Mouse (Mus musculus): Measurements from ENCODE around the gene Bdp1.
"Not testable (repeated sequence)": the region's sequence is repeated elsewhere in the genome, so short reads cannot be mapped to it uniquely, and the experiment has no call there.

Gene Bdp1

DNA sequence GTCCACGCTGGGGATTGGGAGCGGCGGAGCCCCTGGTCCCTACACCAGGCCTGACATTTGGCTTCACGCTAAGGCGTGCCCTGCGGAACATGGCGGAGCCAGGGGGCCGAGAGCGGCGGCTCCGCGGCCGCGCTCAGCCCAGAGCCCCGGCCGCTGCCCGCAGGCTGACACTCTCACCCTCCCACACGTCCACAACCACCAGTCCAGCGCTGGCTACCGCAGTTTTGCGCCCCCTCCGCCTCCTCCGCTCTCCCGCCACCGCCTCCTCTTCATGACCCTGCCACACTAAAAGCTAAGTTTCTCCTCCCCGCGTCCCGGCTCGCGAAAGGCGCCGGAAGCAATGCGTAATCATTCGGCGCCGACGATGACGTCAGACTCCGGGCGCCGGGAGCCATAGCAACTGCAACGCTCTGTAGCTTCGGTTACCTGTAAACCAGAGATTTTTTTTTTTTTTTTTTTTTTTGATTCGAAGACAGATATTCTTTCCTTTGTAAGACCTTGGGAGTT is at the start of gene Bdp1:
Gene Bdp1 (minus strand): TSS at position 323 of the 507 bp plus-strand sequence.
- DNase-seq (ENCODE audit: low spot score), result peak; percentile 95

DNA sequence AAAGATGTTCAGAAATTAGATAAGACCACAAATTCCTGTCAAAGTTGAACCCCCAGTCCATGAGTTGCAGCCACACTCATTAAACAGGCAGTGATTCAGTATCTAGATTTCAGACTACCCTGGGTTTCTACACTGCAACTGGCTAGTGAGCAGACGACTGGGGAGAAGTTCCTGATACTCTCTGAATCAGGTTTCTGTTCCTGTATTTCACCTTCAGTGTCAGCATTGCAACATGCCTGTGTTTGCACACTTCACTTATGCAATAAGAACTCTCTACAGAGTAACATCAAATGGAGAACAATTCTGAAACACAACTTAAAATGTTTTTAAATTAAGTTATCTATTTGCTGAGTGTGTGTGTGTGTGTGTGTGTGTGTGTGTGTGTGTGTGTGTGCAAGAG is 48.8 kb upstream of the Bdp1 start:
- DNase-seq (ENCODE audit: low spot score), result no peak

DNA sequence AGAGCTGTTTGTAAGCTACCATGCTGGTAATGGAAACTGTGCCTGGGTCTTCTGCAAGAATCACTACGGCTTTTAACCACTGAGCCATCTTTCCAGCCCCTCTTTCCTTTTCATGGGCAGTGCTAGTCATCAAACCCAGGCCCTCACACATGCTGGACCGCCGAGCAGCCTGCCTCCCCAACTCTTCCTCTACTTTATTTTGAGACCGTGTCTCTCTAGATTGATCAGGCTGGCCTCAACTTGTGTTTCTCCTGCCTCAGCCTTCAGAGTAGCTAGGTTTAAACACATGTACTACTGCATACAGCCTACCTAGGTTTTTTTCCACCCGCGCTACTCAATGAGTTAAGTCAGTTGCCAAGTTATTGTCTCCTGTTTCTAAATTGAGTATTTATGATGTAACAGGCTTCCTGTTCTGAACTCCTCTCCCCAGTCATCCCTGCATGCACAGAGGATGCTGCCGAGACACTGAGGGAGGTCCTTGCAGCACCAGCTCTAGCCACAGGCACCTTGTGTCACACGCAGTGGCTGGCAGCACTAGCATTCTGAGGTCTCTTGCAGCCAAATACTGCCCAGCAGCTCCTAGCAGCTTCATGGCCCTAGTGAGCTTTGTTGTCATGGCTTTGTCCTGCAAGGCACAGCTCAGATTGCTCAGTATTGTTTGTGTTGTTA is 37.9 kb upstream of the Bdp1 start:
- no peak for DNase-seq (ENCODE audit: low spot score)

DNA sequence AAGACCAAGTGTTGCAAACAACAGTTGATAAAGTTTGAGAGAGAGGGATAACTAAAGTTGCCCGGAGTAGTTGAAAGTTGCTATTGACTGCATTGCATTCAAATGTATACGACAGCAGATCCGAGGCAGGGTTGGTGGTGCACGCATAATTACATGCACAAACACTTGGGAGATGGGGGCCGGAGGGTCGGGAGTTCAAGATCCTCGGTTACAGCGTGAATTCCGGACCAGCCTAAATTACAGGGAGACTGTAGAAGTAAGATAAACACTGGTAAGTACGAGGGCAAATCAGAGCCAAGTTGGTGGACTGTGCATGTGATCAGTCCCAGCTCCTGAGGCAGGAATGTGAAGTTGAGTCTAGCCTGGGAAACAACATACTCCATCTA is 21.4 kb upstream of the Bdp1 start:
- DNase-seq (ENCODE audit: low spot score), result no peak

DNA sequence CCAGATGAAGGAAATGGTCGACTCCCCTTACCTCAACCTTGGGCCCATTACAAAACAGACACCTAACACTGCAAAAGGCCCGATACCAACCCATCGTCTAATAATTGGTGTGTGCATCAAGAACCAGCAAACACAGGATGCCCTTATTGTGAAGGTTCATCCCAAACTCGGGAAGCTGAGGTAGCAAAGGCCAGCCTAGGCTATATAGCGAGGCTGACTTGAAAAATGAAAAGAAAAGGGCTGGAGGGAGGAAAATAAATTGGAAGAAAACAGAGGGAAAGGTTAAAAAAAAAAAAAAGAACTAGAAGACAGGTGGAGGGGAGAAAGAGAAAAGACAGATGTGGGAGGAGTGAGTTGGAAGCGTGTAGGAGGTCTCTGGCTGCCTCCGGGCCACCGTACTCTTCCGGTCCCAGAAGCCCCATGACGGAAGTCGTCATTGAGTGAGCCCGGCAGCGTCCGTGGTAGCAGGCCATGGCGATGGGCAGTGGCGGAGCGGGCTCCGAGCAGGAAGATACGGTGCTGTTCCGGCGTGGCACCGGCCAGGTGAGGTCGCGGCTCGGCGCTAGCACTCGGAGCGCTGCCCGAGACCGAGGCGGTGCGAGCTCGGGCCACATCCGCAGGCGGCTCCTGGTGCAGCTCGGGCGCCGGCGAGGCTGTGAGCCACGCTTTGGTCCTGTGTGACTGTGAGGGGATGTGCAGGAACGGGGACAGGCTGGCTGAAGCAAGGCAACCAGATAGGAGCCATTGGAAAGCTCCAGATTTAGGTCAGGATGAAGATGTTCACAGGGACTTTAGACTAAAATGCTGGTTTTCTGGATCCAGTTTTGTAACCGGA is 20.8 kb upstream of the Bdp1 start, which contains the start of gene Smn1:
Gene Smn1 (plus strand): TSS at position 430 of the 835 bp plus-strand sequence.
- peak; percentile 91 for DNase-seq (ENCODE audit: low spot score)

DNA sequence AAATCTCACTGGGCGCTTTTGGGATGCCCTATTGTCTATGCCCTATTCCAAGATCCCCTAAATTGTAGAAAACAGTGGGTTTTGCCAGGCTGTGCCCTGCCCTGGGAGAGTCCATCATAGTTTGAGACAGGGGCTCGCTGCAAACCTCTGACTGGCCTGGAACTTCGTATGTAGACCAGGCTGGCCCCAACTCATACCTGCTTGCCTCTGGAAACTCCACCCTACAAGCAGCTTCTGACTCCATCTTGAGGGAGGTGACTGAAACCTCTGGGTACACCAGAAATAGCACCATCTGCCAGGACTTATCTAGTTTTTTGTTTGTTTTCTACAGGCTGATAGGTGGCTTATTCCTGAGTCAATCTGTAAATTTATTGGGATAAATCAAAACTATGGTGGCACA is 20.1 kb upstream of the Bdp1 start:
- no peak for DNase-seq (ENCODE audit: low spot score)

DNA sequence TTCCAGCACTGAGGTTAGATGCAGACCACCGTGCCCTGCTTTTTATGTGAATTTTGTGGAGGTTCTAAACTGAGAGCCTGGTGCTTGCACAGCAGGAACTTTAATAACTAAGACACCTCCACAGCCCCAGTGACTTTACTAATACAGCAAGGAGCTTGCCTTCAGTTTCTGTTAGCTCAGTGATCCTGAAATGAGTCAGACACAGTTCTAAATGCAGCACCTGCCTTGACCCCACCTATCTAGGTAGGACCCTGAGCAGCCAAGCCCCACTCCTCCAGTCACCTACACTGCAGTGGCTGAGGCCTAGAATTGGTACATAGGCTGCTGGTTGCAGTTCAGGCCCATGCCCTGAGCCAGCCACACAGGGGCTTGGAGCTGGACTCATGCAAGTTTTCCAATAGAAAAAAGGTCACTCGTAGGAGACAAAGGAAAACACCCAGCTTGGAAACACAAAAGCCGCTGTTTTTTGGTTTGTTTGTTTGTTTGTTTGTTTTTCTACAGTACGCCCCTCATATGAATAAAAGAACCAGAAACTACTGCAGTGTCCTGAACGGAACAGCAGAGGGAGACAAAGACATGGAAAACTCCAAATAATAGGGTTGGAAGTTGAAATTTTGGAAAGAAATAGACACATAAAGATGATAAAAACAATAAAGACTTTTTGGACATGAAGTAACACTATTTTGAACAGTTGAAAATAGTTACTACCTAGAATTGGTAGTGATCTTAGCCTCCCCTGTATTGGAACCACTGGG is 8.5 kb upstream of the Bdp1 start:
- no peak for DNase-seq (ENCODE audit: low spot score)

DNA sequence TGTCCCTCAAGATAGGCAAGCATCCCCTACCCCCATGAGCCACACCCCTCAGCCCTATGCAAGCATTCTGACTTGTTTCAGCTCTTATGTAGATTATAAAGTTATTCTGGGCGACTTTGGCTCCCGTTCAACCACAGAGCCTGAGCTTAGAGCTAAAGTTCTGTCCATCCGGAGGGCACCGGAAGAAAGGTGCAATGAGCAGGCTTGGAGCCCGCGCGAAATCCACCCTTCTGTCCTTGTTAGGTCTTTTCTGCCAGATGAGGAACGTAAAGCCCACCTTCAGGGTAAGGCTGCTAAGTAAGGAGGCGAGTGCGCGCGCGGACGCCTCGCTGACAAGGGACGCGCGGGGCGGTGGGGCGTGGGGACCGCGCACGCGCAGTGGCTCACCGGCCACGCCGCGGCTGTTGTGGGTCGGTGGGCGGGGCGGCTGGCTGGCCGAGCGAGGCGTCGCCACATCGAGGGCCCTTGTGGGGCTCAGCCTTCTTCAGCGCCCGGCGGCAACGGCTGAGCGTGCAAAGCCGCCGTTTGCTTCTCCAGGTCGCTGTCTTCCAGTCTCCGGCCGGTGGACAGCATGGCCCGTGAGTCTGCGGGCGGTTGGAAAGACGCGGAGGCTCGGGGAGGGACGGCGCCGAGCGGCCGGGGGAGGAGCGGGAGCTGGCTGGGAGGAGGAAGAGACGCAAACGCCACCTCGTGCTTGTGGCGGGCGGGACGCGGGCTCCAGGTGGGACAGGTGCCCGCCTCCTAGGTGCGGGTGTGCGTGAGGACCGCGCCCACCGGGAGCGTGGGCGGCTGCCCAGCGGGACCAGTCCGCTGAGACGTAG is 4.0 kb upstream of the Bdp1 start, which contains the start of gene Serf1:
Gene Serf1 (plus strand): TSS at position 361 of the 821 bp plus-strand sequence.
- DNase-seq (ENCODE audit: low spot score), result peak; percentile 85

DNA sequence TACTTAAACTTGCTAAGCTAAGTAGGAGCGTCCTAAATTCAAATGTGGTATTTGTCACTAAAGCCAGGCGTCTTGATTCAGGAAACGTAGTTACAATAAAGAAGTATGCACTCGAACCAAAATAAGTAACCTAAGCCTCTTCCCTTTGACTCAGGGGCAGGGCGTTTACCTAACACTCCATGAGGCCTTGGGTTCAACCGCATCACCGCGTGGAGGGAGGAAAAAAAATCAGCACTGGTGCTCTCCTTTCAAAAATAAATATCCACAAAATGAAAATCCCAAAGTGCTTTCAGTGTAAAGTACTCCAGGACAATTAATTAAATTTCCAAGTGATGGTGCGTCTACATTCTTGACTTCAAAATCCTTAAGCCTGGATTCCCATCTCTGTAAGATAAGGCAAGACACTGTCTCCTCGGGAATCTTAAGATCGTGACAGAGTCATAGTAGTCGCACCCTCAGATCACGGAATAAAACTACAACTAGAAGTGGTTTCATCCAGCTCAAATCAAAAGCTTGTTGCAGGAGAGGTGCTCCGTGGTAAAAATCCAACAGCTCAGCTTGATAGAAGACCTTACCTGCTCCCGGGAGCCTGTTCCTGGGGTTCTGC is 715 bp downstream of the Bdp1 start:
- DNase-seq (ENCODE audit: low spot score), result no peak

DNA sequence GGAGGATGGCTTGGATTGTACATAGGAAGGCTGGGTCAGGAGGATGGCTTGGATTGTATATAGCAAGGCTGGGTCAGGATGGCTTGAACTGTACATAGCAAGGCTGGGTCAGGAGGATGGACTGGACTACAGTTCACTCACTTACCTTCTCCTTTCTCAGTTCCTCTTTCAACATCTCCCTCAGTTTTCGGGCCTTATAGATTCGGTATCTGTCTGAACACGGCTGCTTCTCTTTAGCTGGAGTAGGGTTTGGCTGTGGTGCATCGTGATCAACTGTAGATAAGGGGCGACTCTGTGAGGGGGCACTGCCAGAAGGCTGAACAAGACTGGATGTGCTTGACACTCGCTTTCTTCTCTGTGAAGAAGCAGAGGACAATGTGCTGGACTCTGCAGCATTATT is 5.1 kb downstream of the Bdp1 start:
- DNase-seq (ENCODE audit: low spot score), result no peak

DNA sequence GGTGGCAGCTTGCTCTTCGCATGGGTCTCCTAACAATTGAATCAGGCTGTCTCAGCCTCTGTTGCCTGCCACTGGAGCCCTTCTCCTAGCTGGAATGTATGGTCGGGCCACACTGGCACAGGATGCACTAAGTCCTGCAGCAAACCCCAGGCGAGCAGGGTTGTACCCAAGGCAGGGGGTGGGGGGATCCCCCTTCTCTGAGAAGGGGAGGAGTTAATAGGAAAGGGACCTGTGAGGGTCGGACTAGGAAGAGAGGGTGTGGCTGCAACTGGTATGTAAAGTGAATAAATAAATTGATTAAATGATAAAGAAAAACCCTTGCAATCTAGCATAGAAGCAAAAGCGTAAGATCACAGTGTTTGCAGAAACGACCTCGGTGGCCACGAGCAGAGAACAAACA is 32.4 kb downstream of the Bdp1 start:
- DNase-seq (ENCODE audit: low spot score), result no peak

DNA sequence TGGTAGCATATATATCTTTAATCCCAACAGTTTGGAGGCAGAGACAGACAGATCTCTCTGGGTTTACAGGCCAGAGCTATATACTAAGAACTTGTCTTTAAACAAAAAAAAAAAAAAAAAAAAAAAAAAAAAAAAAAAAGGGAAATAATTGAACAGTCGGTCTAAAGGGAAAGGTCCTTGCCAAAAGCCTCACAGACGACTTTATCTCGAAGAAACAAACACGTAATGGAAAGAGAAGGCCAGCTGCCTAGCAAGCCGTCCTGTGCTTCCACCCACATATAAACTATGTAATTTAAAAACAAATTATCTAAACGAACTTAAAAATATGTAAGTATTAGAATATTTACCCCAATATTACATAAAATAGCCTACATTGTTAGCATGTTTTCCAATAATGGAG is 36.0 kb downstream of the Bdp1 start:
- no peak for DNase-seq (ENCODE audit: low spot score)

DNA sequence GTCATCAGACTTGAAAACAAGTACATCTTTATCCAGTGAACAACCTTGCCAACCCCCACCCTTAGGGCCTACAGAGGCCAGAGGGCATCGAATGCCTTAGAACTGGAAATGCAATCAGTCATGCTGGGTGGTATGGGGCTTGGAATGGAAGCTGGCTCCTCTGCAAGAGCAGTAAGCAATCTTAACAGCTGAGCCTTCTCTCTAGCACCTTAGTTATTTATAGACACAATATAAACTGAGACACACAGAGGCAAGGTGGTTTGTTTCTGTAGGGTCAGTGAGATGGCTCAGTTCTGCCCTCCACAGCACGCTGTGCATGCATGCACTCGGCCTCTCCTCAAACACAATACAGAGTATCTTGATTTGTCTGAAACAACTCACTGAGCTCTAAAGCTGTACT is 39.9 kb downstream of the Bdp1 start:
- DNase-seq (ENCODE audit: low spot score), result no peak

DNA sequence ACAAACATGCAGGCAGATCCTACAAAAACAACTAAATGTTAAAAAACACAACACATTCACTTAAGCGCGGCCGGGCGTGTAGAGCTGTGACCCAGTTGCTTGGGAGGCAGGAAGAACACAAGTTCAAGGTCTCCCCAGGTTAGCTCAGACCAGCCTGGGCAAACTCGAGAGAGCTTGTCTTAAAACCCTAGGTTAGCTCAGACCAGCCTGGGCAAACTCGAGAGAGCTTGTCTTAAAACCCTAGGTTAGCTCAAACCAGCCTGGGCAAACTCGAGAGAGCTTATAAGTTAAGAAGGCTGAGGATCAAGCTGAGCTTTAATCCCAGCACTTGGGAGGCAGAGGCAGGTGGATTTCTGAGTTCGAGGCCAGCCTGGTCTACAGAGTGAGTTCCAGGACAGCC is 46.1 kb downstream of the Bdp1 start:
- not testable (repeated sequence) for DNase-seq (ENCODE audit: low spot score)

DNA sequence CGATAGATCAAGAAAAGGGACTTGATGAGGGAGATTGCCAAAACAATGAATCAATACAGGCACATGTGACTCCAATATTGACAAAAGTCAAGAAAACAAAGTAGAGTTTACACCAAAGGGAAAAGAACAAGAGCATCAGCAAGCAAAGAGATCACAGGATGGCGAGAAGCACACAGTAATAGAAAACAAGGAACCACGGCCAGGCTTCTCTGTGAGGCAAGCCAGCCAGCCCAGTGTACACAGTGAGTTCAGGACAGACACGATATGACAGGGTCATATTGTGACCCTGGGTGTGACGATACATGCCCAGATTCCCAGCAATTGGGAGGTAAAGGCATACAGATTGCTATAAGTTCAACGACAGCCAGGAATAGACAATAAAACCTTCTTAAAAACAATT is 77.9 kb downstream of the Bdp1 start:
- DNase-seq (ENCODE audit: low spot score), result no peak

DNA sequence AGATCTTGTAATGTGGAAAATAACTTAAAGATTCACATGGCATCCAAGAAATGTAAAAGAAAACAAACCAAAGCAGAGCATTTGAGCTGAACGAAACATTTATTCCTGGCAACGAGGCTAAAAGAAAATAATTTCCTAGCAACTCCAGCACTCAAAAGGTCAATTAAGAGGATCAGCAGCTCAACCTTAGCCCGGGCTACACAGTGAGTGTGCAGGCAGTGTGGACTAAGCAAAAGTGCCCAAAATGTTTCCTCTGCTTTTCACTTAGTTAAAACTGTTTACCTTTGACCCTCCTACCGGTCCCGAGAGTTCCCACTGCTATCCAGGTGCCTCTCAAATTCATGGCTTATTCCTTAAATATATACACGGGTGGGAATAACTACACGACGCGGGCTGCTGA is 87.0 kb downstream of the Bdp1 start:
- no peak for DNase-seq (ENCODE audit: low spot score)

DNA sequence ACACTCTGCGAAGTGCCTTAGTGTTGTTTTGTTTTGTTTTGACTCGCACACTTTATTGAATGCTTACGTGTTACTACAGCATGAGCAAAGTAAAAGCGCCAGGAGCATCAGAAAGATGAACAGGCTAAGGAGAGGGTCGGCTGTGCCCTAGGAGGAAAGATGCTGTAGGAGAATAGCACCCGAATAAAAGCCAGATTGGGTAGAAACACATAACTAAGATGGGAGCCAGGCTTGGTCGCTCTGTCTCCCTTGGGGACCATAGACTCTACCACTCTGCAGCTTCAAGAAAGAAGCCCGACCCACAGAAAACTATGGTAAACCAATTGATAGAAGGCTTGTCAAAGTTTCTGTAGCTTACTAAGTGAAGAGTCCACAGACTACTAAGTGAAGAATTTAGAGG is 87.9 kb downstream of the Bdp1 start:
- DNase-seq (ENCODE audit: low spot score), result no peak

DNA sequence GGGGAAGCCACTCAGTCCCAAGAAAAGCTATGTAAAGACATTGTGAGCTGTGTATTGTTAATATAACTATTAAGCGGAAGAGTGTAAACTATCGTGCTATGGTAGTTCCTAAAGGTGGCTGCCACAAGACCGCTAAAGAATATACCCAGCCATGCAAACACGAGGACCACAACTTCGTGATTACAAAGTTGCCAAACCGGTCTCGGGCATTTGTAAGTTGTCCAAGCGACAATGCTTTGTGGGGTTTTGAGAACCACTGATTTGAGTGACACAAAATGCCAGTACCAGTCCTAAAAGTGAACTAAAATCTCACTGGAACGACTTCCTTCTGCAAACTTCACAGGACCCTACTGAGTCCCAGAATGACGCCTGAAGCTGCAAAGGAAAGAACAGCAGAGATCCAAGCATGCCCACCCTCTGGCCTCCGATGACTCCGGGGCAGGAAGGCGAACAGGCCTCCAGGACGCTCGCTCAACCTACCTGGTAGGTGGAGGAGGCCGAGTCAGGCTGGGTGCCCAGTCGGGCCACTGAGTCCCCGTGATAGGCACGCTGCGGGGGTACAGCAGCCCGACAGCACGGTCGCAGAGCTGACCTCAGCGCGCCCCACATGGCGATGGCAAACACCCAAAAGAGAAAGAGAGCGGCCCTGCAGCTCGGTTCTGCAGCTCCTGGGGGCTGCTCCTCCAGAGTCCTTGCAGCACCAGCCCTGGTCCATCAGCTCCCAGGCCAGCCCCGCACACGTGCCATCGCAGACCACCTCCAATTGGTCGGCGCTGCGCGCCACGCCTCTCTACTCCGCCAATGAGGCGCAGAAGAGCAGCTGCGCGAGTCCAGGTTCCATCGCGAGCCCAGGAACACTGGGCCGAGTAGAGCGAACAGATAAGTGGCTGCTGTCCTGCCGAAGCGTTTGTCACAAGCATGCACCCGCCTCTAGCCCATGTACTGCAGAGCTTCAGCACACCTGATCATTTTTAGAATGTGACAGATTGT is 88.7 kb downstream of the Bdp1 start, which contains the start of gene Mccc2:
Gene Mccc2 (minus strand): TSS at position 734 of the 990 bp plus-strand sequence.
- peak; percentile 85 for DNase-seq (ENCODE audit: low spot score)

DNA sequence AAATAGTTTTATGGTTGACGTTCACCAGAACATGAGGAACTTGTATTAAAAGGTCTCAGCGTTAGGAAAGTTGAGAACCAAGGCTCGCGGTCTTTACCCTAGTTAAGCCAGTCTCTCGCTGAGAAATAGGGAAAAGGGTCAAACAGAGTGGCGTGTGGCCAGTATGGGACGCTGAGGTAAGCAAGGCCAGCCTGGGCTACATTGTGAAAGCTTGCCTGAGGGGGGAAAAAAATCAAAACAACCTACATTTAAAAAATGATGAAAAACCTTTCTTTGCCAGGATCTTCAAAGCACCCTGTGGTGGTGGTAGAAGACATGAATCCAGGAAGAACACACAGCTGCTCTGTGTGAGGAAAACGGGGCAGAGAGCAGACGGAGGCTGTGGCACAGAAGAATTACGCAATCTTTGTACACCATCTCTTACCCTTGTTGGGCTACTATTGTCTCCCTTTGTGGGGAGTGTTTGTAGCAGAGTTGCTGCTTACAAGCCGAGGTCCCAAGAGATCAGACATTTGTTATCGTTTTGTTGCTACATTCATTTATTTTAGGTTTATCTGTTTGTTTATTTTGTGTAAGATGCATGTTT is 97.9 kb downstream of the Bdp1 start:
- no peak for DNase-seq (ENCODE audit: low spot score)

Data from urinary bladder, postnatal 14 days (tissue).